Mouse (Mus musculus): ENCODE measurements at regions not wholly inside any gene's neighbourhood (a gene's known extent, or its start where the extent isn't known, plus 50 kb on each side); places are given as distances from the start of the nearest gene placed in this dataset.

GRCm38 (mm10) chr14:54108311-54109074 is 145.4 kb downstream of the Dad1 start:
- peaks cover 8% of the 10 kb centered on the region for H3K4me1 ChIP-seq

GRCm38 (mm10) chr14:54107204-54107796 is 146.6 kb downstream of the Dad1 start:
- H3K27ac ChIP-seq = no peak overlapping the region
- no peaks in the 10 kb centered on the region for H3K36me3 ChIP-seq
- H3K9ac ChIP-seq = no peak overlapping the region
- H3K4me2 ChIP-seq (replicated peaks) = no peak overlapping the region
- H3K4me1 ChIP-seq = peaks cover 8% of the 10 kb centered on the region
- H3K27me3 ChIP-seq = no peaks in the 10 kb centered on the region
- 76% methylated on average over 7 of the region's 7 CpGs for WGBS
- H3K9me3 ChIP-seq (replicated peaks) = no peaks in the 10 kb centered on the region
- ATAC-seq (ENCODE audit: low FRiP score) = no peak
- H3K4me3 ChIP-seq = no peak overlapping the region

More at GRCm38 (mm10) chr14:54108311-54109074, 145.4 kb downstream of the Dad1 start:
- no peak for ATAC-seq (ENCODE audit: low FRiP score)
- 18% methylated on average over 9 of the region's 9 CpGs for WGBS
- H3K9ac ChIP-seq = no peak overlapping the region
- no peaks in the 10 kb centered on the region for H3K9me3 ChIP-seq (replicated peaks)
- H3K27me3 ChIP-seq = no peaks in the 10 kb centered on the region
- H3K36me3 ChIP-seq = no peaks in the 10 kb centered on the region
- H3K4me3 ChIP-seq = no peak overlapping the region
- H3K4me2 ChIP-seq (replicated peaks) = no peak overlapping the region
- H3K27ac ChIP-seq = 0 out of 2 replicates have a peak overlapping the region, but pooled peaks have one; percentile 17

- WGBS = 85% methylated on average over 6 of the region's 6 CpGs
- no peak for ATAC-seq (ENCODE audit: low FRiP score)
- Histone ChIP-seq H3K36me3 (no peaks in the 10 kb centered on the region), H3K27me3 (no peaks in the 10 kb centered on the region), H3K27ac (no peak overlapping the region), H3K9ac (no peak overlapping the region), H3K4me3 (no peak overlapping the region), H3K4me1 (peaks cover 8% of the 10 kb centered on the region), H3K9me3 (replicated peaks) (no peaks in the 10 kb centered on the region), H3K4me2 (replicated peaks) (no peak overlapping the region)
Measured at GRCm38 (mm10) chr14:54104243-54104642, 149.7 kb downstream of the Dad1 start.

DNA sequence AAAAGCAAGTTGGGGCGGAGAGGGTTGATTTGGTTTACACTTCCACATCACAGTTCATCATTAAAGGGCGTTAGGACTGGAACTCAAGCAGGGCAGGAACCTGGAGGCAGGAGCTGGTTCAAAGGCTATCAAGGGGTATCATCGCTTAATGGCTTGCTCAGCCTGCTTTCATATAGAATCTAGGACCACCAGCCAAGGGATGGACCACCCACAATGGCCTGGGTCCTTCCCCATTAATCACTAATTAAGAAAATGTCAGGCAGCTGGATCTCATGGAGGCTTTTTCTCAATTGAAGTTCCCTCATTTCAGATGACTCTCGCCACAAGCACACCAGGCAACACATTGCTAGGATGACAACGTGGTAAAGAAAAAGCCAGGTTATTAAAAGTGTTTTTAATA is 150.4 kb downstream of the Dad1 start:
- no peak overlapping the region for H3K4me2 ChIP-seq (replicated peaks)
- no peak overlapping the region for H3K27ac ChIP-seq
- H3K4me1 ChIP-seq = peaks cover 3% of the 10 kb centered on the region
- no peak overlapping the region for H3K9ac ChIP-seq
- no peaks in the 10 kb centered on the region for H3K36me3 ChIP-seq
- no peak for ATAC-seq (ENCODE audit: low FRiP score)
- 75% methylated on average over 5 of the region's 5 CpGs for WGBS
- H3K9me3 ChIP-seq (replicated peaks) = no peaks in the 10 kb centered on the region
- H3K27me3 ChIP-seq = no peaks in the 10 kb centered on the region
- H3K4me3 ChIP-seq = no peak overlapping the region

- Histone ChIP-seq H3K36me3 (no peaks in the 10 kb centered on the region), H3K27me3 (no peaks in the 10 kb centered on the region), H3K9ac (no peak overlapping the region), H3K27ac (no peak overlapping the region), H3K9me3 (replicated peaks) (no peaks in the 10 kb centered on the region), H3K4me2 (replicated peaks) (no peak overlapping the region), H3K4me3 (no peak overlapping the region), H3K4me1 (no peaks in the 10 kb centered on the region)
- ATAC-seq (ENCODE audit: low FRiP score) = no peak
- 58% methylated on average over 3 of the region's 3 CpGs for WGBS
Measured at GRCm38 (mm10) chr14:54103115-54103514, 150.8 kb downstream of the Dad1 start.

DNA sequence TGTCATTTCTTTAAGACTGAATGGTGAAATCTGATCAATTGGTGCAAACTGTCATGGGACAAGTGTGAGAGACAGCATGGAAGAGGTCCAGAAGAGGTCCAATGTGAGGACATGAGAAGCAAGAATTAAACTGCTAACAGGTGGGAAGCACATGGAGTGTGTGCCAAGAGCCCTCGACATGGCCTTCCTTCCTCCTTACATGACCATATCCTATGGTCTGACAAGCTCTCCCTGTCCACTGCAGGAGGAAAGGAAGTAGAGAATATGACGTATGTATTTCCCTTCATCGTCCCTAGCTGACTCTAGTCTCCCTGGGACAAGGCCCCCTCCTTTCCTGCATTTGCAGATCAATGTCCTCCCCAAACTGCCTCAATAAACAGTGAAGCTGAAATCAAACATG is 152.1 kb downstream of the Dad1 start:
- no peak overlapping the region for H3K9ac ChIP-seq
- no peak overlapping the region for H3K4me3 ChIP-seq
- no peaks in the 10 kb centered on the region for H3K9me3 ChIP-seq (replicated peaks)
- peaks cover 7% of the 10 kb centered on the region; the same call in 1 of the 2 replicates for H3K4me1 ChIP-seq
- H3K4me2 ChIP-seq (replicated peaks) = no peak overlapping the region
- H3K27me3 ChIP-seq = no peaks in the 10 kb centered on the region
- no peak for ATAC-seq (ENCODE audit: low FRiP score)
- 62% methylated on average over 3 of the region's 3 CpGs for WGBS
- H3K27ac ChIP-seq = no peak overlapping the region
- no peaks in the 10 kb centered on the region for H3K36me3 ChIP-seq

GRCm38 (mm10) chr14:54099360-54099759 is 154.5 kb downstream of the Dad1 start:
- H3K36me3 ChIP-seq = no peaks in the 10 kb centered on the region
- ATAC-seq (ENCODE audit: low FRiP score) = no peak
- 94% methylated on average over 6 of the region's 6 CpGs for WGBS
- H3K27ac ChIP-seq = no peak overlapping the region
- H3K4me2 ChIP-seq (replicated peaks) = no peak overlapping the region
- no peaks in the 10 kb centered on the region for H3K9me3 ChIP-seq (replicated peaks)
- peaks cover 7% of the 10 kb centered on the region; the same call in 1 of the 2 replicates for H3K4me1 ChIP-seq
- H3K9ac ChIP-seq = no peak overlapping the region
- H3K27me3 ChIP-seq = no peaks in the 10 kb centered on the region
- H3K4me3 ChIP-seq = no peak overlapping the region

- Histone ChIP-seq H3K36me3 (no peaks in the 10 kb centered on the region), H3K27me3 (no peaks in the 10 kb centered on the region), H3K9ac (no peak overlapping the region), H3K27ac (no peak overlapping the region), H3K4me1 (peaks cover 7% of the 10 kb centered on the region; the same call in 1 of the 2 replicates), H3K9me3 (replicated peaks) (no peaks in the 10 kb centered on the region), H3K4me3 (no peak overlapping the region), H3K4me2 (replicated peaks) (no peak overlapping the region)
- ATAC-seq (ENCODE audit: low FRiP score) = no peak
- WGBS = 76% methylated on average over 10 of the region's 10 CpGs
Measured at GRCm38 (mm10) chr14:54098122-54098775, 155.7 kb downstream of the Dad1 start.

DNA sequence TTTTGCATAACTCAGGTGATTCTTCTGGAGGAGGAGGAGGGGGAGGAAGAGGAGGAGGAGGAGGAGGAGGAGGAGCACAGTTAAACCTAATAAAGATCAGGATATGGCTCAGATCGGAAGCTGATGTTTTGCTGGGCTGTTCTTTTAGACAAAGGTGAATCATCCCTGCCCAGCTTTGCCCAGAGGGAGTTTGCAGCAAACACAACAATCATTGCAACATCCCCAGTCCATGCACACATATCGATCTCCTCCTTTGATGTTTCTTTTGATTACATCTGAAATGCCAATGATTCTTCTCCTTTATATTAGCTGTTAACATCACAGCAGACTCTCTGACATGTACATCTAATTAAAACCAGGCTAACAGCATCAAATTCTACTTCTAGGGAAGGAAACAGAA is 156.9 kb downstream of the Dad1 start:
- H3K9me3 ChIP-seq (replicated peaks) = 0 out of 2 replicates have a peak, but pooled peaks cover 4% of the 10 kb centered on the region
- 54% methylated on average over 2 of the region's 2 CpGs for WGBS
- H3K36me3 ChIP-seq = no peaks in the 10 kb centered on the region
- no peak overlapping the region for H3K27ac ChIP-seq
- H3K9ac ChIP-seq = no peak overlapping the region
- no peak for ATAC-seq (ENCODE audit: low FRiP score)
- H3K4me3 ChIP-seq = no peak overlapping the region
- H3K4me1 ChIP-seq = peaks cover 7% of the 10 kb centered on the region; the same call in 1 of the 2 replicates
- no peaks in the 10 kb centered on the region for H3K27me3 ChIP-seq
- H3K4me2 ChIP-seq (replicated peaks) = no peak overlapping the region

DNA sequence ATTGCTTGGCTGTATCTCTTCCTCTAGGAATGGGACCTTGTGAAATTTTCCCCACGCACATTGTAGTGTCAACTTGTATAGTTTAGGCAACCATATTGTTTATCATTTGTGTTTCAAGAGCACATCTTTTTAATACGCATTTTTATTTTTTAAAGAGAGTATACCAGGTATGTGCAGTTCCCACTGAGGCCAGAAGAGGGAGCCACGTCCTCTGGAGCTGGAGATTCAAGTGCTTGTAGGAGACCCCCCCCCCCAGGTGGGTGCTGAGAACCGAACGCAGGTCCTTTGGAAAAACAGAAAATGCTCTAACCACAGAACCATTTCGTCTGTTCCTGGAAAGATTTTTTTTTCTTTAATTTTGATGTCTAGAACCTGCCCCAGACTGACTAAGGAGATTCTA is 161.5 kb downstream of the Dad1 start:
- Histone ChIP-seq H3K4me2 (replicated peaks) (no peak overlapping the region), H3K9ac (no peak overlapping the region), H3K27ac (no peak overlapping the region), H3K9me3 (replicated peaks) (0 out of 2 replicates have a peak, but pooled peaks cover 4% of the 10 kb centered on the region), H3K27me3 (no peaks in the 10 kb centered on the region), H3K4me3 (no peak overlapping the region), H3K36me3 (no peaks in the 10 kb centered on the region), H3K4me1 (peaks cover 3% of the 10 kb centered on the region; the same call in 1 of the 2 replicates)
- WGBS = 86% methylated on average over 6 of the region's 6 CpGs
- ATAC-seq (ENCODE audit: low FRiP score) = no peak

DNA sequence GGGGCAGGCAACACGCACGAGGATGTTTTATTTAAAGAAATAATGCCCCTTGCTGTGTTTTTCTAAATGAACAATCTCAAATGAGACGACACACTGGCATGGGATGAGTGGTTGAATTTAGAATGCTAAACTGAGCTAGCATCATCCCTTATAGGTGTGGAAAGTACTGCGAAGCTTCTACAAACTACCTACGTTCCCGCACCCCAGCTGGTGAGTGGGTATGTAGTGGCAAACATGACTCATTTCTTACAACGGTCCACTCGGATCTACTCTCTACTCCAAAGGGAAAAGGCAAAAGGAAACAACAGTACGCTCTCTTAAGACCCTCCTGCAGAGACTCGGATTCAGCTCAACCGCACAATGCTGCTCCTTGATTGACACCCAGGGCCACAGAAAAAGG is 167.2 kb downstream of the Dad1 start:
- H3K27me3 ChIP-seq = no peaks in the 10 kb centered on the region
- H3K9ac ChIP-seq = no peak overlapping the region
- no peak for ATAC-seq (ENCODE audit: low FRiP score)
- H3K27ac ChIP-seq = no peak overlapping the region
- H3K4me1 ChIP-seq = no peaks in the 10 kb centered on the region
- H3K9me3 ChIP-seq (replicated peaks) = no peaks in the 10 kb centered on the region
- no peaks in the 10 kb centered on the region for H3K36me3 ChIP-seq
- H3K4me3 ChIP-seq = no peak overlapping the region
- H3K4me2 ChIP-seq (replicated peaks) = no peak overlapping the region
- WGBS = 70% methylated on average over 11 of the region's 11 CpGs

- H3K27ac ChIP-seq = no peak overlapping the region
- no peak overlapping the region for H3K4me3 ChIP-seq
- no peak for ATAC-seq (ENCODE audit: low FRiP score)
- H3K9me3 ChIP-seq (replicated peaks) = no peaks in the 10 kb centered on the region; the same call in 1 of the 2 replicates
- no peak overlapping the region for H3K9ac ChIP-seq
- H3K4me2 ChIP-seq (replicated peaks) = no peak overlapping the region
- 84% methylated on average over 3 of the region's 3 CpGs for WGBS
- H3K36me3 ChIP-seq = no peaks in the 10 kb centered on the region
- H3K27me3 ChIP-seq = no peaks in the 10 kb centered on the region
- no peaks in the 10 kb centered on the region for H3K4me1 ChIP-seq
Measured at GRCm38 (mm10) chr14:54074659-54075058, 179.2 kb downstream of the Dad1 start.

All from hindbrain, embryonic 12.5 days (tissue).